Mouse (Mus musculus): ENCODE results near the gene A830031A19Rik. TPM values are rescaled to one million over a fixed set of nuclear protein-coding genes. Genes with fewer than 3 reads are reported as not detected.

A830031A19Rik gene
- polyA plus RNA-seq, 1 experiment, result not detected

GRCm38 (mm10) chr11:24096483-24096882, 21.6 kb upstream of the A830031A19Rik start:
- no peak overlapping the region for H3K4me3 ChIP-seq (ENCODE audit: low read depth, low read length)
- WGBS, result 77% methylated on average over 6 of the region's 6 CpGs
- TF ChIP-seq POLR2A (IDR thresholded peaks at IDR 0.05; ENCODE audit: low read depth, low read length) (no peak), CTCF (IDR thresholded peaks at IDR 0.05; ENCODE audit: extremely low read depth, insufficient read length, insufficient replicate concordance, low read depth, low read length) (no peak)

GRCm38 (mm10) chr11:24095656-24096353, 21.0 kb upstream of the A830031A19Rik start:
- no peak overlapping the region for H3K4me3 ChIP-seq (ENCODE audit: low read depth, low read length)
- peaks cover 6% of the 10 kb centered on the region; the same call in 1 of the 2 replicates for H3K4me1 ChIP-seq (ENCODE audit: control insufficient read depth, insufficient read depth, insufficient read length, low read length)
- H3K27me3 ChIP-seq (ENCODE audit: control insufficient read depth, insufficient read depth, low read length), result no peaks in the 10 kb centered on the region
- WGBS, result 89% methylated on average over 7 of the region's 7 CpGs
- no peaks in the 10 kb centered on the region for H3K36me3 ChIP-seq (ENCODE audit: control insufficient read depth, insufficient read depth, low read length)
- H3K27ac ChIP-seq (ENCODE audit: insufficient read depth, low read depth, low read length), result no peak overlapping the region
- TF ChIP-seq POLR2A (IDR thresholded peaks at IDR 0.05; ENCODE audit: low read depth, low read length) (no peak), CTCF (IDR thresholded peaks at IDR 0.05; ENCODE audit: extremely low read depth, insufficient read length, insufficient replicate concordance, low read depth, low read length) (no peak)

More at GRCm38 (mm10) chr11:24096483-24096882, 21.6 kb upstream of the A830031A19Rik start:
- no peak overlapping the region for H3K27ac ChIP-seq (ENCODE audit: insufficient read depth, low read depth, low read length)
- peaks cover 6% of the 10 kb centered on the region; the same call in 1 of the 2 replicates for H3K4me1 ChIP-seq (ENCODE audit: control insufficient read depth, insufficient read depth, insufficient read length, low read length)
- H3K27me3 ChIP-seq (ENCODE audit: control insufficient read depth, insufficient read depth, low read length), result no peaks in the 10 kb centered on the region
- H3K36me3 ChIP-seq (ENCODE audit: control insufficient read depth, insufficient read depth, low read length), result no peaks in the 10 kb centered on the region

GRCm38 (mm10) chr11:24095236-24095635, 20.4 kb upstream of the A830031A19Rik start:
- Histone ChIP-seq H3K27me3 (ENCODE audit: control insufficient read depth, insufficient read depth, low read length) (no peaks in the 10 kb centered on the region), H3K4me1 (ENCODE audit: control insufficient read depth, insufficient read depth, insufficient read length, low read length) (peaks cover 6% of the 10 kb centered on the region; the same call in 1 of the 2 replicates), H3K27ac (ENCODE audit: insufficient read depth, low read depth, low read length) (no peak overlapping the region), H3K36me3 (ENCODE audit: control insufficient read depth, insufficient read depth, low read length) (no peaks in the 10 kb centered on the region), H3K4me3 (ENCODE audit: low read depth, low read length) (no peak overlapping the region)
- WGBS, result 79% methylated on average over 9 of the region's 9 CpGs
- no peak for TF ChIP-seq CTCF (IDR thresholded peaks at IDR 0.05; ENCODE audit: extremely low read depth, insufficient read length, insufficient replicate concordance, low read depth, low read length)
- TF ChIP-seq POLR2A (IDR thresholded peaks at IDR 0.05; ENCODE audit: low read depth, low read length), result no peak

GRCm38 (mm10) chr11:24094086-24094487, 19.2 kb upstream of the A830031A19Rik start:
- Histone ChIP-seq H3K4me3 (ENCODE audit: low read depth, low read length) (no peak overlapping the region), H3K36me3 (ENCODE audit: control insufficient read depth, insufficient read depth, low read length) (no peaks in the 10 kb centered on the region), H3K27ac (ENCODE audit: insufficient read depth, low read depth, low read length) (no peak overlapping the region), H3K4me1 (ENCODE audit: control insufficient read depth, insufficient read depth, insufficient read length, low read length) (peaks cover 4% of the 10 kb centered on the region; the same call in 1 of the 2 replicates), H3K27me3 (ENCODE audit: control insufficient read depth, insufficient read depth, low read length) (no peaks in the 10 kb centered on the region)
- 63% methylated on average over 5 of the region's 5 CpGs for WGBS
- no peak for TF ChIP-seq POLR2A (IDR thresholded peaks at IDR 0.05; ENCODE audit: low read depth, low read length)

GRCm38 (mm10) chr11:24092618-24093017, 17.8 kb upstream of the A830031A19Rik start:
- Histone ChIP-seq H3K4me3 (ENCODE audit: low read depth, low read length) (no peak overlapping the region), H3K4me1 (ENCODE audit: control insufficient read depth, insufficient read depth, insufficient read length, low read length) (peaks cover 4% of the 10 kb centered on the region; the same call in 1 of the 2 replicates), H3K27ac (ENCODE audit: insufficient read depth, low read depth, low read length) (peak overlapping the region; percentile 49; the same call in 1 of the 2 replicates), H3K36me3 (ENCODE audit: control insufficient read depth, insufficient read depth, low read length) (no peaks in the 10 kb centered on the region), H3K27me3 (ENCODE audit: control insufficient read depth, insufficient read depth, low read length) (no peaks in the 10 kb centered on the region)
- no peak for TF ChIP-seq CTCF (IDR thresholded peaks at IDR 0.05; ENCODE audit: extremely low read depth, insufficient read length, insufficient replicate concordance, low read depth, low read length)
- no peak for TF ChIP-seq POLR2A (IDR thresholded peaks at IDR 0.05; ENCODE audit: low read depth, low read length)
- WGBS, result 39% methylated on average over 3 of the region's 3 CpGs

- no peaks in the 10 kb centered on the region for H3K36me3 ChIP-seq (ENCODE audit: control insufficient read depth, insufficient read depth, low read length)
- no peak overlapping the region for H3K4me3 ChIP-seq (ENCODE audit: low read depth, low read length)
- TF ChIP-seq CTCF (IDR thresholded peaks at IDR 0.05; ENCODE audit: extremely low read depth, insufficient read length, insufficient replicate concordance, low read depth, low read length) (no peak), POLR2A (IDR thresholded peaks at IDR 0.05; ENCODE audit: low read depth, low read length) (no peak)
- H3K4me1 ChIP-seq (ENCODE audit: control insufficient read depth, insufficient read depth, insufficient read length, low read length), result peaks cover 4% of the 10 kb centered on the region; the same call in 1 of the 2 replicates
- no peak overlapping the region for H3K27ac ChIP-seq (ENCODE audit: insufficient read depth, low read depth, low read length)
- H3K27me3 ChIP-seq (ENCODE audit: control insufficient read depth, insufficient read depth, low read length), result no peaks in the 10 kb centered on the region
- 82% methylated on average over 15 of the region's 15 CpGs for WGBS
Observed at GRCm38 (mm10) chr11:24091393-24092080, 16.7 kb upstream of the A830031A19Rik start.

- Histone ChIP-seq H3K27ac (ENCODE audit: insufficient read depth, low read depth, low read length) (no peak overlapping the region), H3K27me3 (ENCODE audit: control insufficient read depth, insufficient read depth, low read length) (no peaks in the 10 kb centered on the region), H3K4me1 (ENCODE audit: control insufficient read depth, insufficient read depth, insufficient read length, low read length) (peaks cover 4% of the 10 kb centered on the region; the same call in 1 of the 2 replicates), H3K36me3 (ENCODE audit: control insufficient read depth, insufficient read depth, low read length) (peaks cover 3% of the 10 kb centered on the region; the same call in 1 of the 2 replicates), H3K4me3 (ENCODE audit: low read depth, low read length) (no peak overlapping the region)
- TF ChIP-seq CTCF (IDR thresholded peaks at IDR 0.05; ENCODE audit: extremely low read depth, insufficient read length, insufficient replicate concordance, low read depth, low read length), result no peak
- no peak for TF ChIP-seq POLR2A (IDR thresholded peaks at IDR 0.05; ENCODE audit: low read depth, low read length)
- WGBS, result 77% methylated on average over 4 of the region's 4 CpGs
Observed at GRCm38 (mm10) chr11:24090443-24090842, 15.6 kb upstream of the A830031A19Rik start.
